Mouse (Mus musculus): Measurements from ENCODE around the gene Ttll5.

The Ttll5 gene

DNA sequence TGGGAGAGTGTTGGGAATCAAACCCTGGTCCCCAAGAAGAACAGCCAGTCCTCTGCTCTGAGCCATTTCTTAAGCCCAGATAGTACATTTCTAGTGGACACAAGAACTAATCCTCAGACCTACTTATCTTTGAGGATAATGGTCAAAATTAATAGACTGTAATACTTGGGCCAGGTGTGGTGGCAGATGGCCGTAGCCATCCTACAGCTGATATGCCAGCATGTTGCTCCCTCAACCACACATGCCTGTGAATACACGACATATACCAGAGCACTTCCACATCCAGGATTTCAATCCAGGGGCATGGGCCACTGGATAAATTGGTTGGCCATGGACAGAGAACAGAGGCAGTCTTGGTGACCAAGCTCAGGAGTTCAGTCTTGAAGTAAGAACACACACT is 230.8 kb downstream of the Ttll5 start:
- no peak for DNase-seq (ENCODE audit: low spot score)

GRCm38 (mm10) chr12:86056976-86057375 is 232.5 kb downstream of the Ttll5 start:
- no peak for DNase-seq (ENCODE audit: low spot score)

DNA sequence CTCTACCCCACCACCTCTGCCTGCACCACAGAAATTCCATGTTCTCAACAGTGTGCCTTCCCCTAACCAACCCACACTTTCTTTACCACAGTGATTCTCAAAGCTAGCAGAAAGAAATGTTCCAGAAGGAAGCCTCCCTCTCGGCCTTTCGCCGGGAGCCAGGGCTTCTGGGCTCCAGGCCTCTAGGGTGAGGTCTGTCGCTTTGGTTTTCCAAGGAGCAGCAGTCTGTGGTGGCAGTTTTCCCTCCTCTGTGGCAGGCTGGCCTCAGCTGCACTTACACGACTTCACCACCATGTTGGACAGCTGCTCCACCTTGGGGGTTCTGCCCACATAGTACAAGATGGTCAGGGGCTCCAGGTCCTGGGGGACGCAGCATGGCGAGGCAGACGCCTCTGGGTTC is 233.1 kb downstream of the Ttll5 start:
- no peak for DNase-seq (ENCODE audit: low spot score)

- no peak for DNase-seq (ENCODE audit: low spot score)
Observed at GRCm38 (mm10) chr12:86059341-86059740, 234.9 kb downstream of the Ttll5 start.

DNA sequence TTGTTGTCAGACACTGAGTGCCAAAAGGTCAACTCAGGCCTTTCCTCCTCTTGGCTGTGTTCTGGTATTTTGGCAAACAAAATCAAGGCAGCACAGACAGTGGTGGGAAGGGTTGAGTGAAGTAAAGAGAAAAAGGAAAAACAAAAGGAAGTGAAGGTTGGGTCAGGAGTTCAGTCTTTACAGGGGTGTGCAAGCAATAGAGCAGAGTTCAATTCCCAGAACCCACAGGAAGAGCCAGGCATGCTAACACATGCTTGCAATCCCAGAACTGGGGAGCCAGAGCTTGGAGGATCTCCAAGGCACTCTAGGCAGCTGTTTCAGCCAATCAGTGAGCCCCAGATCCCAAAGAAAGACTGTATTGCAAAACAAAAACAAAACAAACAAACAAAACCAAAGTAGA is 240.3 kb downstream of the Ttll5 start:
- DNase-seq (ENCODE audit: low spot score): no peak

GRCm38 (mm10) chr12:86071432-86071831 is 247.0 kb downstream of the Ttll5 start:
- no peak for DNase-seq (ENCODE audit: low spot score)

GRCm38 (mm10) chr12:86074681-86075080 is 250.2 kb downstream of the Ttll5 start:
- DNase-seq (ENCODE audit: low spot score): no peak

DNA sequence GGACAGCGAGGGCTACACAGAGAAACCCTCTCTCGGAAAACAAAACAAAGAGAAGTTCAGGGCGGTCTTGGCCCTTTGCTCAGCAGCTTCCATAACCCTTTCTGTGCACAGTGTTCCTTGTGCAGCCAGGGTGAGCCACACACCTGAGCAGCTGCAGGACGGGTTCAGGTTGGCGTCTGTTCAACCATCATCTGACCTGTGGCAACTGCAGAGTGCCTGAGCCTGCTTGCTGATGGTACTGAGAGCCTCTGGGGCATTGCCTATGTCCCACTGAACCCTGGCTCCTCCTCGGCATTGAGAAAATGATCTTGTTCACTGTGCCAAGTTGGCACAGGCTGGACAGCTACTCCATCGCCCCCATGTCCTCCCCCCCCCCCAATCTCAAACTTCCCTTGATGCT is 250.9 kb downstream of the Ttll5 start:
- DNase-seq (ENCODE audit: low spot score): no peak

- peak; percentile 41 for DNase-seq (ENCODE audit: low spot score)
Observed at GRCm38 (mm10) chr12:86076321-86076901, 252.0 kb downstream of the Ttll5 start.

DNA sequence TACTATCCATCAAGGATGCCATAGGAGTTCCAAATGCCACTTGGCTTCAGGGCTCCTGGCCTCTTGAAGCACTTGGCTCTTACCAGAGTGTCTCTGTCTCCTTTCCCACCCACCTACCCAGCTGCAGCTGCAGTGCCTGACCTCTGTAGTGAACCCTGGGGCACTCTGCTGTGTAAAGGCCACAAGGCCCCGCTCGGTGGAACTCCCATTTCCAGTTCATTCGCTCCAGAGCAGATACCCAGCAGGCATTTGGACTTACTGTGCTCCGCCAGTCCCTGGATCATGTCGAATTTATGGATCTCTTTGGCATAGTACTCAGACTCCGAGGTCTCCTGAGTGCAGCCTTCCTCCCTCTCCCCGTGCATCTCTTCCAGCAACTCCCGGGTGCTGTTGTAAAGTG is 252.9 kb downstream of the Ttll5 start:
- DNase-seq (ENCODE audit: low spot score): no peak

DNA sequence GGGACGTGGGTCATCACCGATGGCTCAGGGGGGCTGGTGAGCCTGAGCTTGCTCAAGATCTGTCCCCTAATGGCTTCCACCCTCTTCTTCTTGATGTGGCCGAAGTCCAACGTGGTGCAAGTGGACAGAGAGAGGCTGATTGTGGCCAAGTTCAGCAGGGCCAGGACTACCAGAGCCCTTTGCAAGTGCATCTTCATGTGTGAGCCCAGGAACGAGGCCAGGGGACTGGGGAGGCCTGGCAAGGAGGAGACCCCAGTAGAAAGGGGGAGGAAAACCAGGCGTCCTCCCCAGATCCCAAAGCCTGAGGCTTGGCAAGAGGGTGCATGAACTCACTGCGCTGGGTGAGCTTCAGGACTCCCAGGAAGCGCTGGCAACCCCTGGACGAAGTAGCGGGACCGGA is 253.3 kb downstream of the Ttll5 start:
- no peak for DNase-seq (ENCODE audit: low spot score)

DNA sequence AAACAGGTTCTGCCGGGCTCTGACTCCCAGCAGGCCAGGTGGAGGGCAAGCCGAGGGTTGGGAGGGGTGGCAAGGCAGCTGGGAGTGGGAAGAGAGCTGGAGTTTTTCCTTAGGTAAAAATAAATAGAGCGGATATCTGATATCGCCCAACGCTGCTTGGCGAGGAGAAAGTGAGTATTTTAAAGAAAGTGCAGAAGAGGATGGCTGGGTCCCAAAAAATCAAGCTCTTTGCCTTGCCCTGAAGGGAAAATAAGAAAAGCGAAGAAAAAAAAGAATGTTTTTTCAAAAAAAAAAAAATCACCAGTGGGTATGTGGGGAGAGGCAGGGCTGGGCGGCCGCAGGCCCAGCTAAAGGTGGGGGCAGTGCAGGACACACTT is 253.7 kb downstream of the Ttll5 start:
- no peak for DNase-seq (ENCODE audit: low spot score)

DNA sequence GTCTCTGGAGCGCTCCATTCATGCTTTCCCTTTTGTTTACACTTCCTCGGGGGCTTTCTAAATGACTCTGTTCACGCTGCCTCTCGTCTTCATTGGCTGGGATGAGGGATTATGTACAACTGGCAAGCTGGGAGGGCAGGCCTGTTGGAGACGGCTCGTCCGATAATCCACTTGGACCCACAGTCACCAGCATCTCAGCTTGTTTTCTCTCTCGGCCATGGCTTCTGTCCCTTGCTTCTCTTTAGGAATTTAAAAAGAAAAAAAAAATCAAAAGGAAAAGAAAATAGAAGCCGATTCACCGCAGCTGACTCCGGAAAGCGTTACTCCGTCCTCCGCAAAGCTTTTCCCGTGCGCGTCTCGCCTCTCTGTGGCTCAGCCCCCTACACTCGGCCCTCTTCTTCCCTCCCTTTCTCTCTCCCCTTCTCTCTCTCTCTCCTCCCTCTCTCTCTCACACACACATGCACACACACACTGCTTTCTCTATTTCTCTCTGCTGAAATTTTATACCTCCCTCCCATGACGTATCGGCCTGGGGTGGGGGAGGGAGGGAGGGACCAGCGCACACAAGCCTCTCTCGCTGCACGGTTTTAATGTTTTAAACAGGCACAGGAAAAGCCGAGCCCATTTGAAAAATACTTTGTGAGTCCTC is 254.2 kb downstream of the Ttll5 start, which contains the start of gene Tgfb3:
Tgfb3 (minus strand) TSS at position 489 of the 649 bp plus-strand sequence.
- DNase-seq (ENCODE audit: low spot score): peak; percentile 50

DNA sequence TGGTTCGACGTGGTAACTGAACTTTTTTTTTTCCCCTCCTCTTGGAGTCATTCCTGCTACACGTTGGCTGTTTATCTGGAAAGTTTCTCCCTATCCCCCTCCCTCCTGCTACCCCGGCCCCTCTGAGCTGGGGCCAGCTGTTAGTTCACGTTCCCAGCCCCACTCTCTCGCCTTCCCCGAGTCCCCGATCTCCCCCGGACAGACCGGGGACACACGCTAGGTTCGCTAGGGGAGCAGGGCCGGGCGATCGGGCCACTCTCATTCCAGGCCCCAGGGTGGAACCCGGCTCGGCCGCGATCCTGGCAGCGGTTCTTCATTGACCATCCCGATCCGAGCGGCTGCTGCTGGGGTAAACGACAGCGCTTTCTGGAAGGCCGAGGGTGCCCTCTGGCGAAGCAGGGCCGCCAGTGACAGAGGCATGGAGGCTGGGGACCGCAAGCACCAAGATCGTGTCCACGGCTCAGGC is 254.8 kb downstream of the Ttll5 start:
- peak; percentile 85 for DNase-seq (ENCODE audit: low spot score)

DNA sequence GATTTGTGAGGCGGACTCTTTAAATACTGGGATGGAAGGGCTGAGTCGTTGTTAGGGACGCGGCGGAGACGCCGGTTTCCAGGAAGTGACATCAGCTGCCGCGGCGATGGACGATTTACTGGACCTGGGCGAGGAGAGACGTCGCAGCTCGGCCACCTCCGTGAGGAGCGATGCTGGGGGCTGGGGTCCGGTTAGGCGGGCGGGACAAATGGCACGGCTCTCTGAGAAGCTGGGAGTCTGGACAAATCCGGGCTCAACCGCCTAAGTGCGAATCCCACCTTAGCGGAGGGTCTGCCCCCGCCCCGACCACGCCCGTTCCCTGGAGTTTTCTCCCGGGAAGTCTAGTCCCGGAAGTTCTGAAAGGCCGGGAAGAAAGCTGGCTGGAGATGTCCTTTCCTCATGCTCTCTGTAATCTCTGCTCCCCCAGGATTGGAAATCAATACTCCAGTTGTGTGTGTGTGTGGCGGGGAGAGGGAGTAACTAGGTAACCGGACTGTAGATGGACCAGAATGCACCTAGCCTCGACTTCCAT is 258.1 kb downstream of the Ttll5 start, which contains the start of gene Ift43:
Ift43 (plus strand) TSS at position 61 of the 532 bp plus-strand sequence.
- peak; percentile 71 for DNase-seq (ENCODE audit: low spot score)

DNA sequence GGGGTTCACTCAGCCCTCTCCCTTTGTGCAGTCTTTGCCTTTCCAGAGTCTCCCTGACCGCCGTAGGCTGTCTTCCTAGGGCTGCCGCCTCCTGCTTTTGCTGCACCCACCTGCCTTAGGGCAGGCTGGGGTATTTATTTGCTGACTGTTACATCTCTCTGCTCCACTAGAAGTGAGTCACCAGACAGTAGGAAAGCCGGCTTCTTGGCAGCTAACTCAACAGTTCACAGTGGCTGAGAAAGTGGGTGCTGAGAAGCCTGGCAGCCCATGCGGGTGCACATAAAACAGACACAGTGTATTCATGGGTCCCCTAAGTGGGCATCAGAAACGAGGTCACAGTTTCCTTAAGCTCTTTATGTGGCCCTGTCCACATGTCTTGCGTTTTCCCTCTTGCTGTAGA is 261.4 kb downstream of the Ttll5 start:
- DNase-seq (ENCODE audit: low spot score): no peak

DNA sequence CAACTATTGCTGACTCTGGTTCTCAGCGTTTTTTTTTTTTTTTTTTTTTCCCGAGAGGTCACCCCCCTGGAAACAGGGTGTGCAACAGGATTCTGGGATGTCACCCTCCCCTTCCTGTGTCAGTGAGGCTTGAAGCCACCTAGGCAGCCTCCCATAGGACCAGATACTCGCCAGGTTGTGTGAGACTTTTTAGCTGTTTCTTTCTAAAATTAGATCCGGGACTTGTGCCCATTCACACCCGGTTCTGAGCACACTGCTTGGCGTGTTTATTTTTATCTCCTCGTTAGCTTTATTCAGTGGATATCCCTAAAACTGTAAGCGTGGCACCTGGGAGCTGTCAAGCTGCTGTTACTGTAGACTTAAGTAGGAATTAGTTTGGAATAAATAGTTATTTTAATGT is 262.1 kb downstream of the Ttll5 start:
- DNase-seq (ENCODE audit: low spot score): no peak

GRCm38 (mm10) chr12:86088042-86088441 is 263.6 kb downstream of the Ttll5 start:
- no peak for DNase-seq (ENCODE audit: low spot score)

DNA sequence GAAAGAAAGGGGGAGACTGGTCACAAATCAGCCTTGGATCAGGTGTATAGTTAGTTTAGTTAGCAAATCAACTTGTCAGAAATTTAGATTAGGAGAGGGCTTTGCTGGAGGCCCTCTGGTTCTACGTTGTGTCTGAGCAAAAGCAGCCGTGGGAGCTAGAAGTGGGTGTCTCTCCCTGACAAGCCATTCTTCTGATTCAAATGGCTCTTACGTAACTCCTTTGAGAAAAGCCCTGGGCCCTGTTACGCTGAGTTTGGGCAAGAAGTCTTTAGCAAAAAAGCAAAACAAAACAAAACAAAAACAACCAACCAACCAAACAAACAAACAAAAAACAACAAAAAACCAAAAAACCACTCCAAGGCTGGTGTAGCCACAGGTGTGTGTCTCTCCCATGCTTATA is 266.3 kb downstream of the Ttll5 start:
- no peak for DNase-seq (ENCODE audit: low spot score)

DNA sequence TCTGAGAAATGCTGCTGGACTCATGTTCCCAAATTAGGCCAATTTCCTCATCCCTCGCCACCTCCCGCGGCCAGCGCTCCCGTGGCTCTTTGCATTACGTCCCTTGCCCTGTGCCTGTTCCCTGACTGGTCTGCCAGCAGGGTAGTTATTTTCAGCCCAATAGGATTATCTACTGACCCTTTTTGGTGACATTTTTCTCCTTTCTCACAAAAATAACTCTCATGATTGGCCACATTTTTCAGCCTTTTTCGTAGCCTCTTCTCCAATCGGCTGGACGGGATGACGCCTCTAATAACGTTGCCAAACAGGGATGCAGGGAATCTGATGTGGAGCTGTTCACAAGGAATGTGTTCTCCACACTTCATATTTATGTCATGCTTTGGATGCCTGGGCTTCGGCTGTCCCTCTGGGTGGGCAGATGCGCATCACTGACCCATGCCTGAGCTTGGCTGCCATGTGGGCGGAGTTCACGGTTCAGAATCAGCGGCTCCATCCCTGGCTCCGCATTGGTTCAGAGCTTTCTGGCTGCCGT is 267.2 kb downstream of the Ttll5 start:
- DNase-seq (ENCODE audit: low spot score): no peak

DNA sequence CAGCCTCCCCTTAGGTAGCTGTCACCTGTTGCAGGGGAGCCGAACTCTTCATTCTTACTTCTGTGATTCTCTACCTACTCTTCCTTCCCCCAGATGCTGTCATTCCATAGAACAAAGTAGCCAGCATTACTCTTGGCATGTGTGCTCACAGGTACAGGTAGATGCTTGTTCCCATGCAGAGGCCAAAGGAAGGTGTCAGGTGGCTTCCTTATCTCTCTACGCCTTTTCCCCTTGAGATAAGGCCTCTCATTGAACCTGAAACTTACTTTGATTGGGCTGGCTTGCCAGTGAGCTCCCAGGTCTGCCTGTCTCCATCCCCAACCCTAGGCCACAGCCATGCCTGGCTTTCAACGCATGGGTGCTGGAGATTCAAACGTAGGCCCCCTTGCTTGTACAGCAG is 269.6 kb downstream of the Ttll5 start:
- DNase-seq (ENCODE audit: low spot score): no peak

- DNase-seq (ENCODE audit: low spot score): no peak
Observed at GRCm38 (mm10) chr12:86095806-86096205, 271.3 kb downstream of the Ttll5 start.

GRCm38 (mm10) chr12:86097781-86098180 is 273.3 kb downstream of the Ttll5 start:
- no peak for DNase-seq (ENCODE audit: low spot score)

All from ovary, adult 18-20 months (tissue).